Mouse (Mus musculus) midbrain, embryonic 12.5 days (tissue): Measurements from ENCODE around the gene Pum3. TPM values are rescaled to one million over a fixed set of nuclear protein-coding genes. Genes with fewer than 3 reads are reported as not detected.

Source experiments
- ATAC-seq: fragments of 200-750 bp; cut with Nextera tagmentation; 2 replicates; pipeline ENCODE4 v1.8.0; 2017; ENCODE audit warnings: low read depth, moderate TSS enrichment, moderate library complexity; ENCODE audit not compliant: low FRiP score
- H3K27ac ChIP-seq: fragments of 300-500 bp; sonication (generic); replicated peaks from 2 replicates; pipeline ENCODE4 v1.5.1; 2016; ENCODE audit warnings: mild to moderate bottlenecking
- H3K27me3 ChIP-seq: fragments of 300-500 bp; sonication (generic); 2 replicates; pipeline ENCODE4 v1.6.1; 2016; ENCODE audit warnings: mild to moderate bottlenecking
- H3K36me3 ChIP-seq: fragments of 300-500 bp; sonication (generic); 2 replicates; pipeline ENCODE4 v1.6.1; 2016
- H3K4me1 ChIP-seq: fragments of 300-500 bp; sonication (generic); 2 replicates; pipeline ENCODE4 v1.6.1; 2016
- H3K4me2 ChIP-seq: fragments of 300-500 bp; sonication (generic); replicated peaks from 2 replicates; pipeline ENCODE4 v1.6.1; 2016; ENCODE audit warnings: mild to moderate bottlenecking, moderate library complexity
- H3K4me3 ChIP-seq: fragments of 300-500 bp; sonication (generic); 2 replicates; pipeline ENCODE4 v1.5.1; 2016; ENCODE audit warnings: mild to moderate bottlenecking
- H3K9ac ChIP-seq: fragments of 300-500 bp; sonication (generic); replicated peaks from 2 replicates; pipeline ENCODE4 v1.6.1; 2016; ENCODE audit warnings: mild to moderate bottlenecking, moderate library complexity
- H3K9me3 ChIP-seq: fragments of 300-500 bp; sonication (generic); 2 replicates; pipeline ENCODE4 v1.6.1; 2016; ENCODE audit warnings: mild to moderate bottlenecking
- WGBS: fragments of 180-500 bp; shearing (Covaris S2); methylation state at CpG from one replicate; pipeline ENCODE4 v1.1.7; 2016; 5-methylcytosine and 5-hydroxymethylcytosine counted together
- polyA plus RNA-seq: library from polyadenylated mRNA; unstranded; fragments of >200 nt; fragmentation: Nextera tagmentation; extraction: Ambion mirVana; gene quantifications from 2 replicates; pipeline ENCODE4 v1.2.1, GENCODE M21; 2016

Gene Pum3
- polyA plus RNA-seq, 1 experiment from 2014 or later: 84.0 TPM

DNA sequence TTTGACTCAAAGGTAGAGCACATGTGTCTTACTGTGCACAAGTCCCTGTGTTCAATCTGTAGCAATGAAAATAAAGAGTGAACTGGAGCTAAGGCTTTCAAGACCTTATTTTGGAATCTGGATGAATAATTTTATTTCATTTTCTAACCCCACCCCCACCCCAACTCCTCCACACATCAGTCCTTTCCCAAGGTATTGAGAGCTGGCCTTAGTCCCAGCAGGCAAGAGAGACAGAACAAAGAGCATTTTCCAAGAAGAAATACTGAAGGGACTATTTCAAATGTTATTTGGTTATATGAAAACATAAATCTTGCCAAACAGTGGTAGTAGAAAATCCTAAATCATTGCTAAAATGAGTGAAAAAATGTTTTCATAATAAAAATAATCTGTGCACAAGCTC, 69.2 kb downstream of the Pum3 start:
- Histone ChIP-seq H3K36me3 (no peaks in the 10 kb centered on the region), H3K4me1 (peaks cover 10% of the 10 kb centered on the region), H3K27me3 (no peaks in the 10 kb centered on the region), H3K4me3 (no peak overlapping the region), H3K9ac (no peak overlapping the region), H3K9me3 (no peaks in the 10 kb centered on the region), H3K27ac (no peak overlapping the region), H3K4me2 (no peak overlapping the region)
- no peak for ATAC-seq

DNA sequence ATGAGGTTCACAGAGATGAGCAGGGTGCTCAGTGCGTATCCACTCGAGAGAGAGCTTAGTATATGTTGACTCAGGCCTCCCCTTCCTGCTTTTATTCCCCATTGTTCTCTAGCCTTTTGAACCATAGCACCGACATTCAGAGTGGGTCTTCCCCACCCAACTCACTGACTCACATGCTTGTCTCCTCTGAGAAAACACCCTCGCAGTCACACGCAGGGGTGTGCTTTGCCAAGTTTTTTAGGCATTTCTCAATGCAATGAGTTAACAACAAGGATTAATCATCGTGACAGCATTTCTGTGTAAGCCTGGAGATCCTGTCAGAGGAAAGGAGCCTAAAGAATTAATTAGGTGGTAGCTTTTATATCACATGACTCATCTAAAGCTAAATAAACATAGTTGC, 77.9 kb downstream of the Pum3 start:
- H3K4me3 ChIP-seq: no peak overlapping the region
- H3K9ac ChIP-seq: no peak overlapping the region
- no peaks in the 10 kb centered on the region for H3K36me3 ChIP-seq
- 66% methylated on average over 6 of the region's 6 CpGs for whole genome bisulfite sequencing
- H3K9me3 ChIP-seq: no peaks in the 10 kb centered on the region
- no peak for ATAC-seq
- H3K4me2 ChIP-seq: no peak overlapping the region
- H3K4me1 ChIP-seq: no peaks in the 10 kb centered on the region
- H3K27ac ChIP-seq: no peak overlapping the region
- H3K27me3 ChIP-seq: no peaks in the 10 kb centered on the region

DNA sequence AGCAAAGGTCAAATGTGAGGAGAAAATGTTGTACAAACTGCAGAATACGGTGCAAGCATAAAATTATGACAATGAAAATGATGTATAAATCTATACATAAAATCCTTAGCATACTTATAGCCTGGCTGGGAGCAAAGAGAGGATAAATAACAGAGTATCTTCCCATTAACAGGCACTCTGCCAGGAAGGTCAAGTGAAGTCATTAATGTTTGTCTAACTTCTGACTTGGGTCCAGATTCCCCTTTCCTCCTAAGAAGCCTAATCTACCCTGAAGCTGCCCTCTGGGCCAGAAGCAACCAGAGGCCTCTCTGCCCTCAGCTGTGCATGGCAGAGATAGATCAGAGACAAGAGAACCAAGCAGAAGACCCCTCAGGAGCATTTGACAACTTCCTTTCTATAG, 83.1 kb downstream of the Pum3 start:
- H3K9me3 ChIP-seq: no peaks in the 10 kb centered on the region
- no peaks in the 10 kb centered on the region for H3K4me1 ChIP-seq
- H3K36me3 ChIP-seq: no peaks in the 10 kb centered on the region
- H3K4me2 ChIP-seq: no peak overlapping the region
- no peak for ATAC-seq
- H3K27ac ChIP-seq: no peak overlapping the region
- no peak overlapping the region for H3K4me3 ChIP-seq
- WGBS: 90% methylated on average over 1 of the region's 1 CpGs
- H3K9ac ChIP-seq: no peak overlapping the region
- no peaks in the 10 kb centered on the region for H3K27me3 ChIP-seq

Other genes with a start within 250 kb of the Pum3 start
- 14.3 and 17.3 TPM in 2 replicates for gene Vldlr, start 213.3 kb downstream of the Pum3 start, polyA plus RNA-seq
- gene Kcnv2, start 107.2 kb downstream of the Pum3 start, polyA plus RNA-seq: 0.09 and 0.16 TPM in 2 replicates